Mouse (Mus musculus) midbrain, postnatal 0 days (tissue): ENCODE measurements around the gene Apobec4. TPM values are rescaled to one million over a fixed set of nuclear protein-coding genes. Genes with fewer than 3 reads are reported as not detected.
A peak's percentile ranks its signal among the peaks of the same experiment; 100 is the strongest.

Experiments used
- ATAC-seq: fragments of 200-750 bp; cut with Nextera tagmentation; 2 replicates; pipeline ENCODE4 v1.8.0; 2017; ENCODE audit warnings: moderate number of reproducible peaks, mild to moderate bottlenecking, moderate TSS enrichment, moderate library complexity; ENCODE audit not compliant: low FRiP score
- DNase-seq: peaks from one replicate; pipeline ENCODE4 v3.0.0-alpha.2; 2015; ENCODE audit warnings: low spot score
- H3K27ac ChIP-seq: fragments of 300-500 bp; sonication (generic); 2 replicates; pipeline ENCODE4 v1.5.1; 2014; ENCODE audit warnings: low read depth, mild to moderate bottlenecking, low read length, mixed read lengths
- H3K27me3 ChIP-seq: fragments of 300-500 bp; sonication (generic); 2 replicates; pipeline ENCODE4 v1.6.1; 2014; ENCODE audit warnings: low read length, control low read depth, mixed read lengths; ENCODE audit not compliant: insufficient read depth
- H3K36me3 ChIP-seq: fragments of 300-500 bp; sonication (generic); 2 replicates; pipeline ENCODE4 v1.6.1; 2014; ENCODE audit warnings: low read length, control low read depth, mixed read lengths; ENCODE audit not compliant: insufficient read depth
- H3K4me1 ChIP-seq: fragments of 300-500 bp; sonication (generic); 2 replicates; pipeline ENCODE4 v1.6.1; 2014; ENCODE audit warnings: mild to moderate bottlenecking, control low read depth, antibody characterized with exemption, low read length, mixed read lengths; ENCODE audit not compliant: insufficient read depth
- H3K4me2 ChIP-seq: fragments of 300-500 bp; sonication (generic); 2 replicates; pipeline ENCODE4 v1.6.1; 2014; ENCODE audit warnings: low read depth, mild to moderate bottlenecking, low read length, mixed read lengths; ENCODE audit not compliant: poor library complexity, severe bottlenecking
- H3K4me3 ChIP-seq: fragments of 300-500 bp; sonication (generic); 2 replicates; pipeline ENCODE4 v1.5.1; 2014; ENCODE audit warnings: low read depth, mild to moderate bottlenecking, low read length, moderate library complexity
- H3K9ac ChIP-seq: fragments of 300-500 bp; sonication (generic); replicated peaks from 2 replicates; pipeline ENCODE4 v1.6.1; 2014; ENCODE audit warnings: mild to moderate bottlenecking, low read length, moderate library complexity, mixed read lengths; ENCODE audit not compliant: poor library complexity, severe bottlenecking
- H3K9me3 ChIP-seq: fragments of 300-500 bp; sonication (generic); 2 replicates; pipeline ENCODE4 v1.6.1; 2016; ENCODE audit warnings: low read length, control low read depth
- CTCF ChIP-seq: IDR thresholded peaks from 2 replicates; pipeline ENCODE4 v1.5.1; 2016; ENCODE audit warnings: antibody characterized with exemption, mild to moderate bottlenecking
- WGBS: fragments of 180-500 bp; shearing (Covaris S2); extraction: QIAGEN DNeasy Blood & Tissue Kit; methylation state at CpG from one replicate; pipeline ENCODE4 v1.1.7; 2014; 5-methylcytosine and 5-hydroxymethylcytosine counted together
- polyA plus RNA-seq: library from polyadenylated mRNA; unstranded; fragments of >200 nt; fragmentation: Nextera tagmentation; extraction: Ambion mirVana; gene quantifications from 2 replicates; pipeline ENCODE4 v1.2.1, GENCODE M21; 2015
- total RNA-seq: library from RNA; depleted of rRNA; stranded (reverse); fragments of >200 nt; gene quantifications from 2 replicates; pipeline ENCODE4 v1.2.3, GENCODE M21; 2014; rRNA removed

Gene Apobec4
- not detected in 2 replicates for total RNA-seq
- polyA plus RNA-seq: not detected in 2 replicates

- DNase-seq (no peak), ATAC-seq (no peak)
- no peak for TF ChIP-seq CTCF
- Histone ChIP-seq H3K4me3 (no peak within 1 kb of the TSS), H3K27ac (0 out of 2 replicates have a peak within 1 kb of the TSS, but pooled peaks have one; percentile 32), H3K4me2 (no peak within 1 kb of the TSS), H3K9me3 (no peaks in the 10 kb centered on the region), H3K27me3 (no peaks in the 10 kb centered on the region), H3K36me3 (no peaks in the 10 kb centered on the region), H3K4me1 (no peaks in the 10 kb centered on the region; the same call in 1 of the 2 replicates), H3K9ac (peak within 1 kb of the TSS; percentile 24; the same call in 1 of the 2 replicates)
- whole genome bisulfite sequencing: 45% methylated on average over 13 of the region's 13 CpGs
Observed at GRCm38 (mm10) chr1:152750312-152750965, at the start of gene Apobec4. Apobec4 (plus strand) TSS chr1:152750551.

- no peaks in the 10 kb centered on the region for H3K4me1 ChIP-seq
- no peak overlapping the region for H3K9ac ChIP-seq
- H3K27me3 ChIP-seq: no peaks in the 10 kb centered on the region
- DNase-seq (no peak), ATAC-seq (no peak)
- H3K4me2 ChIP-seq: no peak overlapping the region
- no peaks in the 10 kb centered on the region for H3K36me3 ChIP-seq
- no peak overlapping the region for H3K27ac ChIP-seq
- TF ChIP-seq CTCF: no peak
- 85% methylated on average over 5 of the region's 5 CpGs for WGBS
- no peak overlapping the region for H3K4me3 ChIP-seq
- no peaks in the 10 kb centered on the region for H3K9me3 ChIP-seq
Observed at GRCm38 (mm10) chr1:152701066-152701465, 49.3 kb upstream of the Apobec4 start.

- no peak overlapping the region for H3K9ac ChIP-seq
- H3K4me3 ChIP-seq: no peak overlapping the region
- H3K4me1 ChIP-seq: no peaks in the 10 kb centered on the region
- DNase-seq (no peak), ATAC-seq (no peak)
- H3K4me2 ChIP-seq: no peak overlapping the region
- 31% methylated on average over 6 of the region's 6 CpGs for WGBS
- H3K36me3 ChIP-seq: no peaks in the 10 kb centered on the region
- H3K27me3 ChIP-seq: no peaks in the 10 kb centered on the region
- no peaks in the 10 kb centered on the region for H3K9me3 ChIP-seq
- no peak overlapping the region for H3K27ac ChIP-seq
- no peak for TF ChIP-seq CTCF
Observed at GRCm38 (mm10) chr1:152702920-152703319, 47.4 kb upstream of the Apobec4 start.

GRCm38 (mm10) chr1:152703941-152704340 lies 46.4 kb upstream of the Apobec4 start:
- DNase-seq (no peak), ATAC-seq (no peak)
- WGBS: 74% methylated on average over 6 of the region's 6 CpGs
- H3K36me3 ChIP-seq: no peaks in the 10 kb centered on the region
- no peaks in the 10 kb centered on the region for H3K9me3 ChIP-seq
- no peak overlapping the region for H3K9ac ChIP-seq
- no peaks in the 10 kb centered on the region for H3K4me1 ChIP-seq
- H3K4me3 ChIP-seq: no peak overlapping the region
- no peak overlapping the region for H3K27ac ChIP-seq
- no peak for TF ChIP-seq CTCF
- no peaks in the 10 kb centered on the region for H3K27me3 ChIP-seq
- no peak overlapping the region for H3K4me2 ChIP-seq

GRCm38 (mm10) chr1:152707560-152707959 lies 42.8 kb upstream of the Apobec4 start:
- Histone ChIP-seq H3K9ac (no peak overlapping the region), H3K27me3 (no peaks in the 10 kb centered on the region), H3K4me1 (no peaks in the 10 kb centered on the region), H3K27ac (no peak overlapping the region), H3K4me3 (no peak overlapping the region), H3K36me3 (no peaks in the 10 kb centered on the region), H3K9me3 (no peaks in the 10 kb centered on the region), H3K4me2 (no peak overlapping the region)
- no peak for TF ChIP-seq CTCF
- no peak for DNase-seq
- WGBS: 95% methylated on average over 2 of the region's 2 CpGs
- ATAC-seq: no peak

GRCm38 (mm10) chr1:152711037-152711436 lies 39.3 kb upstream of the Apobec4 start:
- ATAC-seq (no peak), DNase-seq (no peak)
- Histone ChIP-seq H3K27ac (no peak overlapping the region), H3K4me1 (no peaks in the 10 kb centered on the region), H3K27me3 (no peaks in the 10 kb centered on the region), H3K36me3 (no peaks in the 10 kb centered on the region), H3K4me2 (no peak overlapping the region), H3K9ac (no peak overlapping the region), H3K4me3 (no peak overlapping the region), H3K9me3 (no peaks in the 10 kb centered on the region)
- 90% methylated on average over 4 of the region's 4 CpGs for WGBS
- no peak for TF ChIP-seq CTCF
